Mouse (Mus musculus): ENCODE measurements around the gene Mpp2.

The Mpp2 gene

DNA sequence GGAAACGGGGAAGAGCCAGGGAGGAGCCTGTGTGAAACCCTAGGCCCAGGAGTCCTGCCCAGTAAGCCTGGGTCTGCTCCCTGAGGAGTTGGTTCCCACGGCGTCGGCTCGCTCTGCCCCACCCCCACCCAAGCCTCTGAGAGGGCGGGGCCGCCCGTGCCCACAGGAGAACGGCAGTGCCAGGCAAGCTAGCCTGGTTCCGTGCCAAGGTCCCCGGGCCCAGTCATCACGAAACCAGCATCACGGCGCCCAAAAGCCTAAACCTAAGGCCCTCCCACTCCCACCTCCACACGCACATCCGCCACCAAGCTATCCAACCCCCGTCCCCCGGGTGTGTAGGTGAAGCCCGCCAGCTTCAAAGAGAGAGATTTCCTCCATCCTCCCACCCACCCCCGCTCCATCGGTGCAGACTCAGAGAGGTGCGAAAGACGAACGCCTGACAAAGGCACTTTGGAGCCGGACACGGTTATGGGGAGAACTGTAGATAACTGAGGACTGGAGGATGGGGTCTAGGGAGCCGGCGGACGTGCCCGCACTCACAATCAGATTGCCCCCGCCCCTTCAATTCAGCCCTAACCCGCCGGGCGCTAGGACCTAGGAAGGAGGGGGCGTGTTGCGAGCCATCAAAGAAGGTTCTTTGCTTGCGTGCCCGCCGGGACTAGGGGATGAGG lies 1.1 kb downstream of the Mpp2 start:
- TF ChIP-seq GATA4 (IDR thresholded peaks at IDR 0.05; ENCODE audit: insufficient replicate concordance, low read length): no peak

DNA sequence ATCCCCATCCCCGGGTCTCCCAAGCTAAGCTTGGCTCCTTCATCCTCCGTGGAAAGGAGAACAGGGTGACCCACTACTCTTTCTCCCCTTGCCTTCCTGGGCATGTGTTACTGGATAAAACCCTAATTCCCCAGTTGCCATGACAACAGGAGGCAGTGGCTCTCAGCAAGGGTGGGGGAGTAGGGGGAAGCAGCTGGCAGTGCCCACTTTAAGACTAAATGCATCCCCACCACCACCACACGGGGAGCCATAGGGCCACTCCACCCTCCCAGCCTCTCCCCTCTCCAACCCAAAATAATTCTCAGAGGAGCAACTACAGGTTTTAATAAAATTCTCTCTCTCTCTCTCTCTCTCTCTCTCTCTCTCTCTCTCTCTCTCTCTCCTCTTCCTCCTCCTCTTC lies 2.0 kb downstream of the Mpp2 start:
- TF ChIP-seq GATA4 (IDR thresholded peaks at IDR 0.05; ENCODE audit: insufficient replicate concordance, low read length): no peak

DNA sequence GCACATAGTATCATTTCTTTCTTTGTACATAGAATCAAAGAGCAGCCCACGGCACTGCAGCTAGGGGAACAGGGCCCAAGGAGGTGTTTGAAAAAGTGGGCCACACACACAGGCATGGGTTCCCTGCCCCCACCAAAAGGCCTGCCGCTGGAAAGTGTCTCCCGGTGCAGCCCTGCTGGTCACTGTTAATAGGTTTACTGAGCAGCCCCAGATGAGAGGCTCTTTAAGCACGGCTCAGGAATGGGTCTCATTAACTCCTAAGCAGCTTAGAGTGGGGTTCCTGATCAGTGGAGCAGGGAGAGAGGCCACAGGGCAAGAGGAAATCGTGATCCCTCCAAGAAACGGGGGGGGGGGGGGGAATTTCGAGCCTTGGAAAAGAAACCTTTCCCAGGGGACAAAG lies 4.2 kb downstream of the Mpp2 start:
- no peak for TF ChIP-seq GATA4 (IDR thresholded peaks at IDR 0.05; ENCODE audit: insufficient replicate concordance, low read length)

DNA sequence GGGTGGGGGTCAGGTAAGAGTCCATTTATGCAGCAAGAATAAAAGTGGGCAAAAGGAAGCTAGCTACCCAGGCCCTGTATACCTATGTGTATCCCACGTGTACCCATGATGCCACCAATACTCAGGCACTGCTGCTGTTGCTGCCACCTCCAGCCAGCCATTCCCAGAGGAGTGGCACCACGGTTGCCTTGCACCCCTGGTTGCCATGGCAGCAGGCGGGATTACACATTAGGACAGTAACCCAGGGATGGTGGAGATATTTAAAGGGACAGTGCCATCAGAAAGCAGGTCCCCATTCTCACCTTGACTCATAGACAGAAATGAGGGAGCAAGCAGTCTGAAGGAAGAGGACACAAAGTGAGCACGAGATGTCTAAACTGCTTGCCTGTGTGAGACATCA lies 5.1 kb downstream of the Mpp2 start:
- no peak for TF ChIP-seq GATA4 (IDR thresholded peaks at IDR 0.05; ENCODE audit: insufficient replicate concordance, low read length)

DNA sequence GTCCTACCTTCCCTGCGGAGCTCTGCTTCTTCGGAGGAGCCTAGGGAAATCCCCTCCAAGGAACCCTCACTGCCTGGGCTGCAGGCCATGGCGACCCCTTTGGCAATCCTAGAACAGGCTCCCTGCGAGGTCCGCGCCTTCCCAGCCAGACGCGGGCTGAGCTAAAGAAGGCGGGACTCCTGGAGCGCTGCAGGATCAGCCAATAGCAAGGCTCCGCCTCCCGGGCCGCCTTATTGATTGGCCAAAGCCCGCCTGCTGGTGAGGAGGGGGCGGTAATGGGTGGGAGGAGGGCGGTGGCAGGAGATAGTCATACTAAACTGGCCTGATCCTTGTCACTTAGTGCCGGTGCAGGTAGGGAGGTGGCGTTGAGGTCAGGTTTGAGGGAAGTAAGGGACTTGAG lies 6.0 kb downstream of the Mpp2 start:
- no peak for TF ChIP-seq GATA4 (IDR thresholded peaks at IDR 0.05; ENCODE audit: insufficient replicate concordance, low read length)

DNA sequence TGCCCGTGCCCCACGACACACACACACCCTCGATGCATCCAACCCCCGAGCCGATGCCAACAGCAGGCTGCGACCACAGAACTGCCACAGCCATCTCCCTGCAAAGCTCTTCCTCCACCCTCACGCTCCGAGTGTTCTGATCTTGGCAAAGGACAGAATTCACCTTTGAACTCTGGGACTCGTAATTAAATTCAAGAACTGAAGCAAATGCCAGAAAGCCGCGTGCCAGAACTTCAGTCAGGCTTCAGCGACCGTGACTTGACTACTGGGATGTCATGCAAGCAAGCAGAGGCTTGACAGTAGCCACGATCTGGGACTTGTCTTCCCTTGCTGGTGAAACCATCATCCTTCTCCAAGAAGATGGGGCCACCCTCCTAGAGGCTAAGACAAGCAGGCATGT lies 14.6 kb downstream of the Mpp2 start:
- TF ChIP-seq GATA4 (IDR thresholded peaks at IDR 0.05; ENCODE audit: insufficient replicate concordance, low read length): no peak

DNA sequence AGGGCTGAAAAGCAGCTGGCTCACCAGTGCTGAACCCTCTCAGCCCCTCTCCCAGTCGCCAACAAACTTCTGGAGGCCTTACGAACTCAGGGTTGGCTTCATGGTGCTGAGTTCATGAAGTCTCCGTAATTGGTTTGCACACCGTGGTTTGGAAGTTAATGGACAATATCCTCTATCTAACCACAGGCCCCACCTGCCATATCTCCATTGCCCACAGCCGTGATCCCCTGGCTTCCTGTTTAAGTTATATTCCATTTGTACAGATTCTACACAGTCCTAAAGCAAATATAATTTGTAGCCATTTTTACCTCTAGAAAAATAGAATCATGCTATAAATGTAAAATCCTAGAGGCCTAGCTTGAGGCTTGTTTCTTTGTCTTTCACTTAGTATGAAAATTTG lies 15.6 kb downstream of the Mpp2 start:
- TF ChIP-seq GATA4 (IDR thresholded peaks at IDR 0.05; ENCODE audit: insufficient replicate concordance, low read length): no peak

DNA sequence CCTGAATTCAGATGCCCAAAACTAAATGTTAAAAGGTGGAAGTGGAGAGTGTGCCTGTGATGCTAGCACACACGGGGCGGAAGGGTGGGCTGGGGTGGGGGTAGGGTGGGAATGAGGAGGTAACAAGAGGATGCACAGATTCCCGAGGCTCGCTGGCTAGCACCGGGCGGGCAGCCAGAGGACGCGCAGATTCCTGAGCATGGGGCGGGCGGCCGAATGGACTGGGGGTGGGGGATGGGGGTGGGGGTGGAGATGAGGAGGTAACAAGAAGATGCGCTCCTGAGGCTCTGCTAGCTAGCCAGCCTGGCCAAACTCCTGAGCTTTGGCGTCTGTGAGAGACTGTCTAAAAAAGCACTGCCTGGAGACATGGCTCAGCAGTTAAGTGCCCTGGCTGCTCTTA lies 17.9 kb downstream of the Mpp2 start:
- TF ChIP-seq GATA4 (IDR thresholded peaks at IDR 0.05; ENCODE audit: insufficient replicate concordance, low read length): no peak

DNA sequence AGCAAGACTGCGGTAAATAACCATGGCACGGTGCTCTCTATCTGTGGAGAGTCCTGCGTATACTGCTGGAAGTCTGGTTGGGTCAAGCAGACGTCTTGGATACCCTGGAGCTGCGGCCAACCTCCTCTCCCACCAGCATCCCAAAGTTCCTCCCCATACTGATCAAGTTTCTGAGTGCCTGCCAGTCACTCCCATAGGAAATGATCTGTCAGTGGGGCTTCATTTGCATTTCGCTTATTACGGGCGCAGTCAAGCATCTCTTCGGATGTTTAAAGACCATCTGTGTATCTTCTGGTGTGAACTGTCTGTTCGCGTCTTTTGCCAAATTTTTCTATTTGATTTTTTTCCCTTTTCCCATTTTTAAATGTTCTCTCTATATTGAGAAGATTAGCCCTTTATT lies 18.7 kb downstream of the Mpp2 start:
- TF ChIP-seq GATA4 (IDR thresholded peaks at IDR 0.05; ENCODE audit: insufficient replicate concordance, low read length): no peak

DNA sequence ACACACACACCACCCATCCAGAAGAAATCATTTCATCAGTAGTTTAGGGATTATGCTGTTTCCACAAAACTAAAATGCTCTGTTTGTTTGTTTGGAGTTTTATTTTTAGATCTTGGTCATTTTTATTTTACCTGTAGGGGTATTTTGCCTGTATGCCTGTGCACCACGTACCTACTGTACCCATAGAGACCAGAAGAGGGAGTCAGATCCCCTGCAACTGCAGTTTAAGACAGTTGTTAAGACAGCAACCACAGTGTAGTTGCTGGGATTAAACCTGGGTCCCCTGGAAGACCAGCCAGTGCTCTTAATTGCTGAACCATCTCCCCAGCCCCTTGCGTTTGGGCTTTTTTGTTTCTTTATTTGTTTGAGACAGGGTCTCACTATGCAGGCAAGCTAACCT lies 19.3 kb downstream of the Mpp2 start:
- TF ChIP-seq GATA4 (IDR thresholded peaks at IDR 0.05; ENCODE audit: insufficient replicate concordance, low read length): no peak

DNA sequence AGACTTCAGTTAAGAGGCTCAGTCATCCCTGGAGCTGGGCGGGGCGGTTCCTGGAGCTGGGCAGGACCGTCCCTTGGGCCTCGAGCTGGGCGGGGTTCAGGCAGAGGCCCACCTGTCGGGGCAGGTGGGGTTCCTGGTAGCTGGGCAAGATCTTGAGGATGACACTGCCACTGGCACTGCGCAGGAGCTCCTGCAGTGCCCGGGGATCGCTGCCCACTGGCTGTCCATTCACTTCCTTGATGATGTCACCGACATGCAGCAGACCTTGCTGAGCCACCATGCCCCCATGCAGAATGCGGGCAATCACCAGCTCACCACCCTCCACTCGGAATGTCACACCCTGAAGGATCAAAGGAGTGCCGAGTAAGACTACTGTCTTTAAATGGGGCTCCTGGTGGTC lies 25.2 kb downstream of the Mpp2 start:
- no peak for TF ChIP-seq GATA4 (IDR thresholded peaks at IDR 0.05; ENCODE audit: insufficient replicate concordance, low read length)

DNA sequence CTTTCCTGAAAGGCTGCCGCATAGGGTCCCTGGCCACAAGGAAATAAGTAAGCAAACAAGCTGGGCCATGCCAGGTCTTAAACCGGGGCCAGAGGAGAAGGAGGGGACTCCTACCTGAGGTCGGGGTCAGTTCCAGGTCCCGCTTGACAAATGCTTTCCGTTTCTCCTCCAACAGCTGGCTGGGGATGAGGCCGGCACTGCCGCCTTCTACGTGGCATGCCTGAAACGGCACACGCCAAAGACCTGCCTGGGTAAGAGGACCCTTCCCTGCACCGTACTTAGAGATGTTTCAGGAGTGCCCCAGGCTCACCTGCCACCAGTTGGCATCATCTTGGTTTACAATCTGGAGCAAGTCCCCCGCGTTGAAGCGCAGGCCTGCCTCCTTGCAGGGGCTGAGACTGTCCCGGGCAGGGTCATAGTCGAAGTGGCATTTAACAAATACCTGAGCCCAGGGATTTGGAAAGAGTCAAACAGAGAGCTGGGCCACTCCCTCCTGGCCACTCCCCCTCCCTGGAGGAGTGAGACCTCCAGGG lies 26.3 kb downstream of the Mpp2 start:
- no peak for TF ChIP-seq GATA4 (IDR thresholded peaks at IDR 0.05; ENCODE audit: insufficient replicate concordance, low read length)

DNA sequence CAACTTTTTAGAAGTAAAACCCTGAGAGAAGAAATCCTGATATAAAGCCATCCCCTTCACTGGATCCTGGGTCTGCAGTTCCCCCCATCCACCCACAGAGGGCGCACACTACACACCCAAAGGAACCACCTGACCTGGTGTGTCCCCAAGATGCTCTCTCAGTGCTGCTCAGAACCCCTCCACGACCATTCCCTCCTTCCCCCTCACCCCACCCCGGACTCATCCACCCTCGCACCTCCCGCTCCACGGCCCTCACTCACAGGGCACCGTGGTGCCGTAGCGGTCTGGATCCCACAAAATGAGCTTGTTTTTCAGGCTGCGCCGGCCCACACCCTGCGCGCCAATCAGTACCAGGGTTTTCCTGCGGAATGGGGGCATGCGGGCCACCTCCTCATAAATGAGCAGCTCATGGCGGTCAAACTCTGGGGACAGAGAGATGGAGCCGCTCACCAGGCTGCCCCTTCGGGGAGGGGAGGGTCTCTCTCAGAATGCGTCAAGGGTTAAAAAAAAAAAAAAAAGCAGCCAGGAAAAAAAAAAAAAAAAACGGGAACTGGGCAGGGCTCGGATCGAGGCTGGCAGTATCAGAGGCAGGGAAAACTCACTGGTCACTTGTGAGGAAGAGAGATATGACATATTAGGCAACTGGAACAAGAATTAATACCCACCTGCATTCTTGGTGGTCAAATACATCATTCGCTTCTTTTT lies 26.9 kb downstream of the Mpp2 start:
- no peak for TF ChIP-seq GATA4 (IDR thresholded peaks at IDR 0.05; ENCODE audit: insufficient replicate concordance, low read length)

DNA sequence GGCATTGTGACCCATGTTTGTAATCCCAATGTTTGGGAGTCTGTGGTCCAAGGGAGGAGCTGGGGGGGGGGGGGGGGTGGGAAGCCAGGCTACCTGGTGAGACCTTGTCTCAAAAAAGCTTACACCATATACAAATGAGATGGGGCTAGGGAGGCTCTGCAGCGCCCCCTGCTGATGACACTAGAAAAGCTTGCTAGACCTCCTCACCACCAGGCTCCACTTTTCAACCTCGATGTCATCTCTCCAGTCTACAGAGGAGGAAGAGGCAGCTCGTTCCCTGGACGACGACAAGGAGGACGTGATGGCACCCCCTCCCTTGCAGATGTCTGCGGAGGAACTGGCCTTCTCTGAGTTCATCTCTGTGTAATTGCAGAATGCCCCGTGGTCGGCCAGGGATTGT lies 34.5 kb downstream of the Mpp2 start:
- TF ChIP-seq GATA4 (IDR thresholded peaks at IDR 0.05; ENCODE audit: insufficient replicate concordance, low read length): no peak

DNA sequence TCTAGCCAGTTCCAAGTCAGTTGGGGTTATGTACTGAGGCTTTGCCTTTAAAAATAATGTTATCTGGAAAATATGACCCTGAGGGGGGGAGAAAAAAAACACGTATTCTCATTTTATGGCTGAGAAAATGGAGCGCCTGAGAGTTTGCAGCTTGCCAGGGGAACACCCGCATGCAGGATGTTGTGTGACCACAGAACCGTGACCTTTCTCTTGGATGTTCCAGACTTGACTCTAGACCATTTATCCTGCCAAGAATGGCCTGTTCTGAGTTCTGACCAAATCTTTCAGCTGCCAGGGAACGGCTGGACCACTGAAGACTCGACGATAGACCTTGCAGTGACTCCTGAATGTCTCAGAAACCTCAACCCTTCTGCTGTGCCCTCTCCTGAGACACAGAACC lies 35.1 kb downstream of the Mpp2 start:
- peak; percentile 72 for TF ChIP-seq GATA4 (IDR thresholded peaks at IDR 0.05; ENCODE audit: insufficient replicate concordance, low read length)

DNA sequence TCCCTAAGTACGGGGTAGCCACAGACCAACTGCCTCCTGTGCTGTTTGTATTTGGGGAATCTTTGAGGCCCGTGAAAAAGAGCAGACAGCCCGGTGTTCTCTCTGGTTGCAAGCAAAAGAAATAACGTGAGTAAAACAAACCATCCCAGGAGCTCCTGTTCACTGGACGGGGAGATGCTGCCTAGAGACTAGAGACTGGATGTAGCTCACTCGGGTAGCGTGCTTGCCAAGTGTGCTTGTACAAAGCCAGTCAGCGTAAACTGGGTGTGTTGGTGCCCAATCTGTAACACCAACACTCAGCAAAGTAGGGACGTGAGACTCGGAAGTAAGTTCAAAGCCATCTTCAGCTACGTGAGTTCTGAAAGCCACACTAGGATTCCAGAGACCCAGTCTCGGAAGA lies 35.6 kb downstream of the Mpp2 start:
- TF ChIP-seq GATA4 (IDR thresholded peaks at IDR 0.05; ENCODE audit: insufficient replicate concordance, low read length): no peak

DNA sequence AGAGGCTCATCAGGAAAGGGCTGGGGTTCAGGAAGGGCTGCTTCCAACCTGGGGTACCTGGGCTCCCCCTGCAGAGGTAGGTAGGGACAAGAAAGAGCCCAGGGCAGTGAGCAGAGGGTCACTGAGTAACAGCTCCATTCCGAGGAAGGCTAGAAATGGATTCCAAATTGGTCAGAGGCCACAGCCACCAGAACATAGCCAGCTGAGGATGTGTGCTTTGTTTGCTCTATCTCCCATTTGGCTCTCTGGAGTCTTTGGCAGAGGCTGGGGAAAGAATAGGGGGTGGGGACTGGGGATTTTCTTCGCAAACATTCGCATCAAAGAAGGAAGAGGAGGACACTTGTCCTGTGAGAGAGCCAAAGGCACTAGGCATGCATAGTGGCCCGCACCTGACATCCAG lies 36.4 kb downstream of the Mpp2 start:
- no peak for TF ChIP-seq GATA4 (IDR thresholded peaks at IDR 0.05; ENCODE audit: insufficient replicate concordance, low read length)

Data from liver, adult (tissue).